Mouse (Mus musculus): ENCODE measurements around the gene Stac. TPM values are rescaled to one million over a fixed set of nuclear protein-coding genes. Genes with fewer than 3 reads are reported as not detected.

Gene Stac
- polyA plus RNA-seq, 2 experiments: 0.02 TPM; not detected in 1

DNA sequence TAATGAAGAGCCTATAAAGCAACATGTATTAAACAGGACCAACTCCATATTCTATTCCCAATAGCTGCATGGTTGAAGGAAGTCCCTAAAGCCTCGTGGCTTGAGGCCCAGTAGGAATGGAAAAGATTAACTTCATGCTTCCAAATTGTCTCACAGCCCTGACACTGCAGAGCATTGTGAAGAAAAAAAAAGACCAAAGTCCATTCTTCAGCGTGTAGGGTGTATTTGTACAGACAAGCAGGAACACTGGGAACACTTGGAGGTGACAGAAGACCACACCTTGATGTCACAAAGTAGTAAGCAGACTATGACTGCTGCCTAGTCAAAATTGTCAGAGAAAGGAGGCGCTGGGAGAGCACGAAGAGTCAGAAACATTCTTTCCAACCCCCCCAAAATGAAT, 45.9 kb downstream of the Stac start:
- no peak for DNase-seq (ENCODE audit: low read depth in 3 of 3, low spot score in 3 of 3)
- Histone ChIP-seq H3K27me3 (ENCODE audit: control insufficient read depth, insufficient read depth, low read length) (no peaks in the 10 kb centered on the region), H3K27ac (no peak overlapping the region), H3K36me3 (replicated peaks; ENCODE audit: control insufficient read depth, insufficient read depth, low read depth) (no peaks in the 10 kb centered on the region), H3K9ac (replicated peaks) (no peak overlapping the region), H3K4me2 (ENCODE audit: low read depth) (no peak overlapping the region), H3K4me1 (replicated peaks; ENCODE audit: control insufficient read depth in 2 of 2, insufficient read depth in 2 of 2, low read length in 1 of 2) (no peaks in the 10 kb centered on the region), H3K9me3 (ENCODE audit: control insufficient read depth, low read length) (no peaks in the 10 kb centered on the region), H3K4me3 (ENCODE audit: insufficient read depth in 1 of 2, low read depth in 2 of 2, low read length in 2 of 2) (no peak overlapping the region)
- no peak for ATAC-seq (ENCODE audit: insufficient read depth)
- TF ChIP-seq CTCF (IDR thresholded peaks at IDR 0.05; ENCODE audit: low read depth) (no peak), EP300 (IDR thresholded peaks at IDR 0.05; ENCODE audit: low read depth) (no peak)
- 42% methylated on average over 4 of the region's 4 CpGs for WGBS (ENCODE audit: insufficient replicate concordance)

DNA sequence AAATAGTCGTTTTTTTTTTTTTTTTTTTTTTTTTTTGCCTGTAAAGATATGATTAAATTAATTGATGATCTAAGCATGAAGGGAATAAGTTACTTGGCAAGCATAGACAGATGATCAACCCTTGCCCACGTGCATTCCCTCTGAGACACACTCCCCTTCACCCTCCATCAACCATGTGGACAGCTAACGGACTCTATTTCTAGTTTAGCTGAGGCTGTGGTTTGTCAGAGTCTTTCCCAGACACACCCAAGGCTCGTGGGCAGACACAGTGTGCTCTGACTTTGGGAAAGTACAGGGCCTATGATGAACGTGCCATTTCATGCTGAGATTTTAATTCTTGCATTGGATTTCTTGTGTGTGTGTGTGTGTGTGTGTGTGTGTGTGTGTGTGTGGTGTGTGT, 46.8 kb downstream of the Stac start:
- H3K9ac ChIP-seq (replicated peaks): no peak overlapping the region
- H3K36me3 ChIP-seq (replicated peaks; ENCODE audit: control insufficient read depth, insufficient read depth, low read depth): no peaks in the 10 kb centered on the region
- H3K27me3 ChIP-seq (ENCODE audit: control insufficient read depth, insufficient read depth, low read length): no peaks in the 10 kb centered on the region
- H3K4me3 ChIP-seq (ENCODE audit: insufficient read depth in 1 of 2, low read depth in 2 of 2, low read length in 2 of 2): no peak overlapping the region
- ATAC-seq (ENCODE audit: insufficient read depth): no peak
- no peak overlapping the region for H3K27ac ChIP-seq
- no peaks in the 10 kb centered on the region for H3K4me1 ChIP-seq (replicated peaks; ENCODE audit: control insufficient read depth in 2 of 2, insufficient read depth in 2 of 2, low read length in 1 of 2)
- WGBS (ENCODE audit: insufficient replicate concordance): 38% methylated on average over 5 of the region's 5 CpGs
- TF ChIP-seq EP300 (IDR thresholded peaks at IDR 0.05; ENCODE audit: low read depth) (no peak), CTCF (IDR thresholded peaks at IDR 0.05; ENCODE audit: low read depth) (no peak)
- H3K9me3 ChIP-seq (ENCODE audit: control insufficient read depth, low read length): no peaks in the 10 kb centered on the region
- H3K4me2 ChIP-seq (ENCODE audit: low read depth): no peak overlapping the region
- DNase-seq (ENCODE audit: low read depth in 3 of 3, low spot score in 3 of 3): no peak

DNA sequence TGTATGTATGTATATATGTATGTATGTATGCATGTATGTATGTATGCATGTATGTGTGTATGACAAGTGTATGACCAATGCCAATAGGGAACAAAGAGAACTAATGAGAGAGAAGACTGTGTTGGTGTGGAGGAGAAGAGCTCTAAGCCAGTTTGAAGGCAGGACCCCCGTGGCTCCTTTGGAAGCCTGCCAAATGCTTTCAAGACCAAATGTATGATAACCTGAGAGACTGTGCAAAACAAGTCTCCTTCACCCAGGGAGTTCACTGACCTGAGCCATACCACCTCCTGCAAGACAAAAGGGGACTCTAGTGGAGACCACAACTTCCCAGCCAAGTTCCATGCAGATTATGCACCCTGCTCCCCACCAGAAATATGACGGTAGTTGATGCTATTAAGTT, 52.5 kb downstream of the Stac start:
- H3K9me3 ChIP-seq (ENCODE audit: control insufficient read depth, low read length): no peaks in the 10 kb centered on the region
- no peaks in the 10 kb centered on the region for H3K36me3 ChIP-seq (replicated peaks; ENCODE audit: control insufficient read depth, insufficient read depth, low read depth)
- TF ChIP-seq CTCF (IDR thresholded peaks at IDR 0.05; ENCODE audit: low read depth) (no peak), EP300 (IDR thresholded peaks at IDR 0.05; ENCODE audit: low read depth) (no peak)
- DNase-seq (ENCODE audit: low read depth in 3 of 3, low spot score in 3 of 3): no peak
- H3K4me2 ChIP-seq (ENCODE audit: low read depth): no peak overlapping the region
- ATAC-seq (ENCODE audit: insufficient read depth): no peak
- no peak overlapping the region for H3K27ac ChIP-seq
- no peaks in the 10 kb centered on the region for H3K4me1 ChIP-seq (replicated peaks; ENCODE audit: control insufficient read depth in 2 of 2, insufficient read depth in 2 of 2, low read length in 1 of 2)
- H3K27me3 ChIP-seq (ENCODE audit: control insufficient read depth, insufficient read depth, low read length): no peaks in the 10 kb centered on the region
- H3K9ac ChIP-seq (replicated peaks): no peak overlapping the region
- 37% methylated on average over 2 of the region's 2 CpGs for WGBS (ENCODE audit: insufficient replicate concordance)
- no peak overlapping the region for H3K4me3 ChIP-seq (ENCODE audit: insufficient read depth in 1 of 2, low read depth in 2 of 2, low read length in 2 of 2)

DNA sequence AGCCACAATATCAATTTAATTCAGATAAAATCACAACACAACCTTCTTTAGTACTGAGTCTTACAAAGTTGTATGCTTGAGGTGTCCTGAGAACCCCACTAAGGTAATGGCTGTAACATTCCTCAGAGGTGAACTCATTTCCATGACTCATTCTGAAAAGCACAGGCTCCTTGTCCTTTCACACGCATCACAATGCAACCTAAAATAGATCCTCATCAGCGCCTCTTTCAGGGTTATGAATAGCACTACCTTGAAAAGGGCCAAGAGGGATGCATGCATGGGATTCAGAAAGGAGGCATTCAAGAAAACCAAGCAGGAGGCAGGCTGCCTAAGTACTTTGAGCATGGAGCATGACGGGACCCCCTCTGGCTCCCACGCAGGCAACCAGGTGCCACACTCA, 57.3 kb downstream of the Stac start:
- no peak for TF ChIP-seq CTCF (IDR thresholded peaks at IDR 0.05; ENCODE audit: low read depth)
- no peak for TF ChIP-seq EP300 (IDR thresholded peaks at IDR 0.05; ENCODE audit: low read depth)
- Histone ChIP-seq H3K9me3 (ENCODE audit: control insufficient read depth, low read length) (no peaks in the 10 kb centered on the region), H3K4me2 (ENCODE audit: low read depth) (no peak overlapping the region), H3K4me3 (ENCODE audit: insufficient read depth in 1 of 2, low read depth in 2 of 2, low read length in 2 of 2) (no peak overlapping the region), H3K36me3 (replicated peaks; ENCODE audit: control insufficient read depth, insufficient read depth, low read depth) (no peaks in the 10 kb centered on the region), H3K27ac (no peak overlapping the region), H3K4me1 (replicated peaks; ENCODE audit: control insufficient read depth in 2 of 2, insufficient read depth in 2 of 2, low read length in 1 of 2) (no peaks in the 10 kb centered on the region), H3K9ac (replicated peaks) (no peak overlapping the region), H3K27me3 (ENCODE audit: control insufficient read depth, insufficient read depth, low read length) (no peaks in the 10 kb centered on the region)
- 56% methylated on average over 4 of the region's 4 CpGs for WGBS (ENCODE audit: insufficient replicate concordance)
- no peak for ATAC-seq (ENCODE audit: insufficient read depth)
- DNase-seq (ENCODE audit: low read depth in 3 of 3, low spot score in 3 of 3): no peak

DNA sequence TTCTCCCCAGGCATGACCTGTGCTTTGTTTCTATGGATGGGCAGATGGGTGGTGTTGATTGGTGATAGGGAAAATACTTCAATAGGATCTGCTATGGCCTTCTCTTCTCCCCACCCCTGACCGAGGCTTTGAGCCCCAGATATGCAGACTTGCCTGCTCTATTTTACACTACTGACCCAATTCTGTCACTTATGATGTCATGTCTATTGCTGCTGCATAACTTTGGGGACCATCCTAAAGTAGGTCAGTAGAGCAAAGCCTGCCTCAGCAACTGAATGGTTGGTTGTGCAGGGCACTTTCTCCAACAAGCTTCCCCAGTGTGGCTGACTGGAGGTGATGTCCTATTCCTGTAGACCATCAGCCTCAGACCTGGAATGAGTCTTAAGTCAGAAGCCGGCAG, 69.0 kb downstream of the Stac start:
- TF ChIP-seq EP300 (IDR thresholded peaks at IDR 0.05; ENCODE audit: low read depth) (no peak), CTCF (IDR thresholded peaks at IDR 0.05; ENCODE audit: low read depth) (no peak)
- Histone ChIP-seq H3K36me3 (replicated peaks; ENCODE audit: control insufficient read depth, insufficient read depth, low read depth) (no peaks in the 10 kb centered on the region), H3K9ac (replicated peaks) (no peak overlapping the region), H3K27me3 (ENCODE audit: control insufficient read depth, insufficient read depth, low read length) (no peaks in the 10 kb centered on the region), H3K27ac (no peak overlapping the region), H3K9me3 (ENCODE audit: control insufficient read depth, low read length) (no peaks in the 10 kb centered on the region), H3K4me2 (ENCODE audit: low read depth) (no peak overlapping the region), H3K4me3 (ENCODE audit: insufficient read depth in 1 of 2, low read depth in 2 of 2, low read length in 2 of 2) (no peak overlapping the region), H3K4me1 (replicated peaks; ENCODE audit: control insufficient read depth in 2 of 2, insufficient read depth in 2 of 2, low read length in 1 of 2) (no peaks in the 10 kb centered on the region)
- ATAC-seq (ENCODE audit: insufficient read depth) (no peak), DNase-seq (ENCODE audit: low read depth in 3 of 3, low spot score in 3 of 3) (no peak)
- 56% methylated on average over 2 of the region's 2 CpGs for WGBS (ENCODE audit: insufficient replicate concordance)

Measured in liver, embryonic 14.5 days (tissue).